Mouse (Mus musculus) left cerebral cortex, adult 9 months (tissue): ENCODE measurements around the gene Pwwp2b.
A peak's percentile ranks its signal among the peaks of the same experiment; 100 is the strongest.

Experiments used
- DNase-seq, 2 experiments: peaks; one replicate each; pipeline ENCODE4 v3.0.0; 2022; ENCODE audit warnings: low spot score in 2 of 2

The Pwwp2b gene

GRCm38 (mm10) chr7:139224070-139224469, 24.2 kb upstream of the Pwwp2b start:
- no peak for DNase-seq

GRCm38 (mm10) chr7:139224725-139225124, 23.6 kb upstream of the Pwwp2b start:
- DNase-seq: no peak

DNA sequence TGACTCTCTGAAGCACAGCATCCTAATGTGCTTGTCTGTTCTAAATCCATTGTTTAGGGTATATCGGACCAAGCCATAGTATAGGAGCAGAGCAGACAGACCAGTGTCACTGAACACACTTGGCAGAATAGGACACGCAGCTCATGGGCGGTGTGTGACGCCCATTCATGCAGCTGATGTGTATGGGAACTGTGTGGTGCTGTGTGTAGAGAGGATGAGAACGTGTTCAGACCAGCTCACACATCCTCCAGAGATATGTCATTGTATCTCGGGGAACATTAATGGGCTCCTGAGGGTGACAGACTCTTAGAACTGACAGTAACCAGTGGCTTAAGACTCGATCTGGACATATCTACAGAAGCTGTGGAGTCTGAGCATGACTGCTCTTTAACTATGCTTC, 21.9 kb upstream of the Pwwp2b start:
- no peak for DNase-seq

DNA sequence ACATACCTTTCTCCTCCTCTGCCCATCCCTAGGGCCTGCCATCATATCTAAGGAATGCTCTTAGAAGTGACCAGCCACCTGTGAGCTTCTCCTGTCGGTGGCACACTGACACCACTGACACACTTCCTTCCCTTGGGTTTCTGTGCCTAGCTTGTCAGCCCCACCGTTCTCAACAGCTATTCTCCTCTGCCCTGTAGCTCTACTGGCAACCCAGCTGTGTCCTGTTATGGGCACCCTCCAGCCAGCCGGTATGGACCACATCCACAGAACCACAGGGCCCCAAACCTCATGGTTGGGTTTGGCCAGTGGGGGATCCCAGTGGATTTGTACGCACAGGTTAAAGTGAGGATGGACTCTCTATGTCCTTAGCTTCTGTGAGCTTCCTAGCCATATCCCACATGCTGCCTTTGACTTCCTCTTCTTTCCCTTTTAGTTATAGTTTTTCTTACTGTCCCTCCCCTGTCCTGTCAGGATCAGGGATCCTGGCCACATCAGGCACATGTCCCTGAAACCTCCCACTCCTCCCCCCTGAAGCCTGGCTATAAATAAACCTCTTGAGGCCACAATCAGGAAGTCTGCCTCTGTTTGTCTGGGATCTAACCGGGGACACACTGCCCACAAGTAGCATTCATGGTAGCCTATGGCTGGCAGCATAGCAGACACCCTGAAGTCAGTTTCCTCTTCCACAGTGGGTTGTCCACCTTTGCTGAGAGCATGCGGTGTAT, 19.7 kb upstream of the Pwwp2b start:
- no peak for DNase-seq

- no peak for DNase-seq
Measured at GRCm38 (mm10) chr7:139229837-139230236, 18.4 kb upstream of the Pwwp2b start.

- DNase-seq: no peak
Measured at GRCm38 (mm10) chr7:139230241-139230640, 18.0 kb upstream of the Pwwp2b start.

- DNase-seq: peak; percentile 68 to 89
Measured at GRCm38 (mm10) chr7:139233714-139234113, 14.6 kb upstream of the Pwwp2b start.

GRCm38 (mm10) chr7:139234426-139235188, 13.7 kb upstream of the Pwwp2b start:
- DNase-seq: peak in 1 of 2 experiments; percentile 24

DNA sequence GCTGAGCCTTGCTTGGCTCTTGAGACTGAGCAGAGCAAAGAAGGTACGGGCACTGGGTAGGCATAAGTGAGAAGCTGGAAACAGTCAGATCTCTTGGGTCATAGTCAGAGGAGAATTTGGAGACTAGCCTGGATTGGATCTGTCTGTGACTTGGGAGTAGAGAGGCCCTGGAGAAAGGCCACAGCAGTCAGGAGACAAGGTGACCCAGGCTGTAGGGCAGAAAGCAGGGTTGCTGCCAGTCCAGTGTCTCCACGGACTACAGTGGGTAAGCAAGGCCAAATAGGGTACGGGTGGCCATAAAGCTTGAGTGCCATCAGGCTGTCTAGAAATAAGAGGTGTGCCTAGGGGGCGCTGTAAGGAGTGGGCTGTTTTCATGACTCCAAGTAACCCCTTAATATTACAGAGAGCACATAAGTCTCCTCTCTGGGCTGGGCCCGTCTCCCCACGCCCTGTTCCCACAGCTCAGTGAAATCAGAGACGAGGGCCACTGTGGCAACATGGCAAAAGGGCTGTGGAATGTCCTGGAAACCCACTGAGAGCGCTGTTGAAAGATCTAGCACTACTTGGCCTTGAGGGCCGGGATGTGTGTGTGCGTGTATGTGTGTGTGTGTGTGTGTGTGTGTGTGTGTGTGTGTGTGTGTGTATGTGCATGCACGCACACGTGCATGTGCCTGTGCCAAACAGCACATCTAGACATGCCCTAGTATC, 12.5 kb upstream of the Pwwp2b start:
- no peak for DNase-seq

DNA sequence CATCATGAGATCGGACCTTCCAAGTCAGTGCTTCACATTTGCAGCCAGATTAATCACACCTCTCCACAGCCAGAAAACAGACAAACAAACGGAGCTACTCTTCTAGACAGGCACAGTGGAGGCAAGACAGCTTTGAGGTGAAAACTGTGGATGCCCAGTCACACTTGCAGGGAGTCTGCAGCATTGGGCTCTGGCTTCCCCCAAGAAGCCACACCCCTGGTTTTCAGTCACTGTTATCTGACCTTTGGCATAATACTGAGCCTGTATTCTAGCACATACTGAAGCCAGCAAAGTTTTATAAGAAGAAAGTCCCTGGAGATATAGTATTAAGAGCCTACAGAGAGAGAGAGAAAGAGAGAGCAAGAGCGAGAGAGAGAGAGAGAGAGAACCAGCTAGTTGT, 8.8 kb upstream of the Pwwp2b start:
- no peak for DNase-seq

DNA sequence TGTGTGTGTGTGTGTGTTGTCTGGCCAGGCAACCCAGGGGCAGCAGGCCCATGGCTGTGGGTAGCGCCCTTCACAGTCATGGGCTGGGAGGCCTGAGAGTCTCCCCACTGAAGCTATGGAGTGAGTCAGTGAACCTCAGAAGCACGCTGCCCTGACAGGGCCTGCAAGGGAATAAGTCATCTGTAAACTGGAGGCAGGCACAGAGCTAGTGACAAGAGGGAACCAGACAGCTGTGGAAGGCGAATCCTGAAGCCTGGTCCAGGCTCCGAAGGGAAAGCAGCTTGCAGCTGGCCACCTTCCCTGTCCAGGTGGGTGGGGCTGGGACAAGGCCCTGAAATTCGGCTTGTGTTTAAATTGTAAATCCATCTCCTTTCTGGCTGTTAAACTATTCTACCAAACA, 2.2 kb upstream of the Pwwp2b start:
- no peak for DNase-seq

GRCm38 (mm10) chr7:139246931-139247880, 1.1 kb upstream of the Pwwp2b start:
- peak in 1 of 2 experiments; percentile 75 for DNase-seq

- DNase-seq: no peak
Measured at GRCm38 (mm10) chr7:139248615-139249405, 528 bp downstream of the Pwwp2b start.

- DNase-seq: no peak
Measured at GRCm38 (mm10) chr7:139249406-139250210, 1.3 kb downstream of the Pwwp2b start.

DNA sequence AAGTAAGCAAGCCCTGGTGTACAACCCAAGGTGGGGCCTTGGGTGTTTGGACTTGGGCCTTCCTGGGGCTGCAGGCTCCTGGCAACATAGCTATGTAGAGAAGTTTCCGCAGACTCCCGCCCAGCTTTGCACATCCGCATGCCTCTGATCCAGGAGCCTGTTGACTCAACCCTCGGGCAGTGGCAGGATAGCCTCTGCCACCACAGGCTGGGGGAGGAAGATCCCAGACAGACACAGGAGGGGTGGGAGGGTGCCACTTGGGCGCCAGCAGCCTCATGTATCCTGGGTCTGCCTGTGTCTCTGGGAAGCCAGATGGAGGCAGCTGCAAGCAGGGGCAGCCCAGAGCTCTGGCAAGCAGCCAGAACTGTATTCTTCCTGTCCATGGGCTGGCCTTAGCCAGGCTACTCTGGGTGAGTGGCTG, 3.6 kb downstream of the Pwwp2b start:
- no peak for DNase-seq

GRCm38 (mm10) chr7:139252566-139252965, 4.3 kb downstream of the Pwwp2b start:
- DNase-seq: no peak

DNA sequence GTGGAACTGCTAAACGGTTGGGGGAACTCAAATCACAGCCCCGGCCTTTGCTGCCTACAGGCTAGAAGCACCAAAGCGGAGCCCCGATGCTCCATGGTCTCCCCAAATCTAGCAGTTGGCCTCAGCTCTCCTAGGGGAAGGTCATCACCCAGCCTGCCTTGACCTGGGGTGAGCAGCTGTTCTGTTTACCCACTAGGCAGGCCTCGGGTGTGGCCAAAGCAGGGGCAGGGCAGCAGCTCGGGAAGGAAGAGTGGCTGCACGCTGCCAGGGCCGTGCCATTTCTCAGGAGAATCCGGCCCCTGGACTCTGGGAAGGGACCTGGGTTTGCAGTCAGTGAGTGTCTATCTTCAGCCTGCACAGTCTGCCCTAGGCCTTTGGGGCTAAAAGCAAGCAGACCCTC, 4.7 kb downstream of the Pwwp2b start:
- no peak for DNase-seq

DNA sequence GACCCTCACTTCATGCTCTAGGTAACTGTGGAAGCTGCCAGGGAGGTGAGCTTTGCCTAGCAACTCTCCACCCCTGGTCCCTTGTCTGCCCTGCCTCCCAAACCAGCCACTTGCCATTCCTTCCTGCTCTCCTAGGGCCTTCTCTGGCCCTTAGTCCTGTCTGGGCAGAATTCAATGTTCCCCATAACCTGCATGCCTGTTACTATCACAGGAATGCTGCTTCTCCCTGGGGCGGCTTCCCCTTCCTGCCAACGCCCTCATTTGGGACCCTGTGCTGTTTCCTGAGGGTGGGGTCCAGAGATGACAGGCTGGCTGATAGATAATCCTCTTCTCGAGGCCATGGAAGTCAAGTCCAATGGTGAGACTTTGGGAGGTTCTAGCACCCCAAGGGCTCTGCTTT, 5.2 kb downstream of the Pwwp2b start:
- no peak for DNase-seq

DNA sequence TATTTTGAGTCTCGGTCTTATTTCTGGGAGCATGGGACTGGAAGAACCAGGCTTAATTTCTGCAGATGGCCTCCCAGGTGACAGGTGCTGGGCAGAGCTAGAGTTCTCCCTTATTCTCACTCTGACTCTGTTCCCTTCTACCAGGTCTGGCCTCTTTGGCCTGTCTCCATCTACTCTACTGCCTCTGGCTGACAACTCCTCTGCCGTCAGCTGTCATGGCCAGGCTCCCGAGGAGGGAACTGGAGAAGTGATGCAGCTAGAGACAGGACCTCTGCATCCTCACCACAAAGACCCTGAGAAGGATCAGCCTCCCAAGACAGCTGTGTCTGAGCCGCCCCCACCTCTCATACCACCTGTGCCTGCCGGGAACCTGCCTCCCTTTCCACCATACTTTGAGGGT, 6.3 kb downstream of the Pwwp2b start:
- DNase-seq: no peak
